Mouse (Mus musculus): Measurements from ENCODE around the gene Bglap3.

Gene Bglap3

DNA sequence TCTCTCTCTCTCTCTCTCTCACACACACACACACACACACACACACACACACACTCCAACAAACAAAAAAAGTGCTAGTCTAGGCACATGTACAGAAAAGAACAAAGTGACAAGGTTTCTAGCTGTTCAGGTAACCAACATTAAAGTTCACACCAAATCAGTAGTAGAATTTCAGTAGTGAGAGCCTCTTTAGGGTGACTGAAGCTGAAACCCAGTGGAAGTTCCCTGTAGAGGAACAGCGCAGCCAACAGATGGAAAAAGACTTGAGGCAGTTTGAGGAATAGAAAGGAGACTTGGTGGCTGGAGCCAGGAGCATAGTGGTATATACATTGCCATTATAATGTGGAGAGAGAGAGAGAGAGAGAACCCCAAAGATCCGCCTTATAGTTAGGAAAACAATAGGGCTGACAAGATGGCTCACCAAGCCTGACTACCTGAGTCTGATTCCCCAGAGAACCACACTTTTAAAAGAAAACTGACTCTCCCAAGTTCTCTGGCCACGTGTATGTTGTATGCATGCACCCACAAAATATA, 37.6 kb downstream of the Bglap3 start:
- DNase-seq, result no peak

DNA sequence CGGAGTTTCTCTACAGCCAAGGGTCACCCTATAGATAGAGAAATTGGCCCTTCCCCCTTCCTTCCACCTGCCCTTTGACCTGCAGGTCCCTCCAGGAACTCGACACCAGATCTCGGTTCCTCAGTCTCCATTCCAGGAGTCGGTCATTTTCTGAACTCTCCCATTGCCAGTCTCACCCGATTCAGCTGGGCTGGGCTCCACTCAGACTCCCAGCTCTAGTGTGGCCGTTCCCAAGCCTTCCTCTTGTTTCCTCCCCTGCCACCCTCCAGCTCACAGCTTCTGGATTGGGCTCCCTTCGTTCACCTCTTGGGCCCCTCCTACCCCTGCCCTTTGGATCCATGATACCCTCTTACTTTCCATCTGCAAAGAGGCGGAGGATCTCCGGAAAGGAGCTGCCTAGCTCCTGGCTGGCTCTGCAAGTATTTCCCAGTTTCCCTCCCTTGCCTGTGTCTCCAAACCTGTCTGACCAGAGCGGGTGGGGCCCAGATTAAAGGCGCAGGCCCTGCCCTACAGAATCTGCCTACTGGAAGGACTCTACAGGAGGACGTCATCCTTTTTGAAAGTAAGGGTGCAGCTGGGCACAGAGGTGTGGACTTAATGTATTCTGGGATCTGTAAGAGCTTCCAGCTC, 38.4 kb downstream of the Bglap3 start:
- peak; percentile 90 for DNase-seq

DNA sequence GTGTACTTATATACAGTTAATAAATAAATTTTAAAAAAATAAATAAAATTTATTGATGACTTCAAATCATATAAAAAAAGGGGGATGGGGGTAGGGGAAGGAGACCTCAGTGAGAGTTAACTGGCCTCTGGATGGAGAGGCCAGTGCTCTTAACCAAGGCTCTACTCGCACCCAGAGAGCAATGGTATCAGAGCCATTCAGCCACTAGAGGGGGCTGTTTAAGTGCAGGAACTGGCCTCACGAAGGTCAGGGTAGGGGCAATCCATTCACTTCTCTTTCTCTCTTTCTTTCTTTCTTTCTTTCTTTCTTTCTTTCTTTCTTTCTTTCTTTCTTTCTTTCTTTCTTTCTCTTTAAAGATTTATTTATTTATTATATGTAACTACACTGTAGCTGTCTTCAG, 41.3 kb downstream of the Bglap3 start:
- peak; percentile 91 for DNase-seq

DNA sequence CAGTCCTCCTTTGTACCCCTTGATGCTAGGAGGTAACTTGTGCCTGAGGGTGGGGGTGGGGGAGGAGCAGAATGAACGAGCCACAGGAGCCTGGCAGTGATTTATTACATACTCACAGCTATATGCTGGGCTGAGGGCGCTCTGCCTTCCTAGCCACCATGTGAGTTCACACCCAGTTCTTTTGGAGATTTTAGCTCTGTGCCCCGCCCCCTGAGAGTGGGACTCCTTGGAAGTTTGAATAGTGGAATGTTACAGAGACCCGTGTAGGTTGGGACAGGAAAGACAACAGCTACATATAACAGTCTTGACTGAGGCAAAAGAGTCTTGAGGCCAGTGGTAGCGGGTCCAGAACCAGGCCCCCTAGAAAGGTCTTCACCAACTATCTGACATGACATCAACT, 43.6 kb downstream of the Bglap3 start:
- DNase-seq, result peak; percentile 85

DNA sequence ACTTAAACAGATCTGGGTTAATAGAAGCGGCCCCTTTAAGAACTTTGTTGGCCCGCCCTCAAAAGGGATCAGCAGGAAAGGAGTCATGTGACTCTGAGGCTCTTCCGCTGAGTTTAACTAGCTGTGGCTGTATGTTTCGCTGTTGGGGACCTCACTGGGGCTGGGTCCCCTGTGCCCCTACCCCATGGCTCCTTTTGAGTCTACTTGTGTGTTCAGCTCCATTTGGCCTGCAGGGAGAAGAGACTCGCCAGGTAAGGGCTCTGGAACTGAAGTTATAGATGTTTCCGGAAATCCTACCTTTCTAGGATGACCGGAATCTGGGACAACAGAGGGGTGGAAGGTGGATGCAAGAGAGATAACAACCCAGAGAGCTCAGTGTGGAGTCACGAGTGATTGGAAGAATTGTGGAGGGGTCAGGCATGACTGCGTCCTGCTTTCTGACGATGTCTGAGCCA, 47.6 kb downstream of the Bglap3 start, which contains the start of gene Glmp:
TSS of gene Glmp (plus strand) at position 73 of the 455 bp plus-strand sequence.
- DNase-seq, result peak; percentile 98
